Mouse (Mus musculus): ENCODE results near the gene Soat2. TPM values are rescaled to one million over a fixed set of nuclear protein-coding genes. Genes with fewer than 3 reads are reported as not detected.

Gene Soat2
- total RNA-seq, 2 experiments from 2014 or later, result 0.26 TPM; not detected in 1

- Histone ChIP-seq H3K4me3 (no peak overlapping the region), H3K27ac (no peak overlapping the region)
- TF ChIP-seq CTCF (IDR thresholded peaks at IDR 0.05), result peak; percentile 43
- no peak for DNase-seq (ENCODE audit: extremely low spot score in 1 of 2, low spot score in 2 of 2)
- intact Hi-C loops (cut with DNase I), result no loop called here
Observed at GRCm38 (mm10) chr15:102117461-102118443, 32.6 kb upstream of the Soat2 start.

GRCm38 (mm10) chr15:102118591-102118990, 31.7 kb upstream of the Soat2 start:
- intact Hi-C loops (cut with DNase I), result no loop called here

GRCm38 (mm10) chr15:102119121-102119830, 31.1 kb upstream of the Soat2 start:
- H3K4me3 ChIP-seq, result no peak overlapping the region
- H3K27ac ChIP-seq, result no peak overlapping the region
- DNase-seq (ENCODE audit: extremely low spot score in 1 of 2, low spot score in 2 of 2), result no peak
- no peak for TF ChIP-seq CTCF (IDR thresholded peaks at IDR 0.05)
- intact Hi-C loops (cut with DNase I), result no loop called here

More at GRCm38 (mm10) chr15:102118591-102118990, 31.7 kb upstream of the Soat2 start:
- TF ChIP-seq CTCF (IDR thresholded peaks at IDR 0.05), result no peak
- H3K4me3 ChIP-seq, result no peak overlapping the region
- H3K27ac ChIP-seq, result no peak overlapping the region
- DNase-seq (ENCODE audit: extremely low spot score in 1 of 2, low spot score in 2 of 2), result no peak

GRCm38 (mm10) chr15:102119831-102120170, 30.5 kb upstream of the Soat2 start:
- DNase-seq (ENCODE audit: extremely low spot score in 1 of 2, low spot score in 2 of 2), result no peak
- Histone ChIP-seq H3K27ac (no peak overlapping the region), H3K4me3 (no peak overlapping the region)
- no peak for TF ChIP-seq CTCF (IDR thresholded peaks at IDR 0.05)
- intact Hi-C loops (cut with DNase I), result no loop called here

- intact Hi-C loops (cut with DNase I), result no loop called here
Observed at GRCm38 (mm10) chr15:102120530-102120929, 29.8 kb upstream of the Soat2 start.

GRCm38 (mm10) chr15:102126303-102126702, 24.0 kb upstream of the Soat2 start:
- no peak for DNase-seq (ENCODE audit: extremely low spot score in 1 of 2, low spot score in 2 of 2)
- H3K27ac ChIP-seq, result no peak overlapping the region

More at GRCm38 (mm10) chr15:102120530-102120929, 29.8 kb upstream of the Soat2 start:
- no peak overlapping the region for H3K27ac ChIP-seq
- no peak for TF ChIP-seq CTCF (IDR thresholded peaks at IDR 0.05)
- no peak for DNase-seq (ENCODE audit: extremely low spot score in 1 of 2, low spot score in 2 of 2)
- H3K4me3 ChIP-seq, result no peak overlapping the region

GRCm38 (mm10) chr15:102133314-102133713, 17.0 kb upstream of the Soat2 start:
- intact Hi-C loops (cut with DNase I), result no loop called here
- no peak for DNase-seq (ENCODE audit: extremely low spot score in 1 of 2, low spot score in 2 of 2)
- Histone ChIP-seq H3K27ac (no peak overlapping the region), H3K4me3 (no peak overlapping the region)
- no peak for TF ChIP-seq CTCF (IDR thresholded peaks at IDR 0.05)

More at GRCm38 (mm10) chr15:102126303-102126702, 24.0 kb upstream of the Soat2 start:
- no peak for TF ChIP-seq CTCF (IDR thresholded peaks at IDR 0.05)
- intact Hi-C loops (cut with DNase I), result no loop called here
- no peak overlapping the region for H3K4me3 ChIP-seq

GRCm38 (mm10) chr15:102134709-102135108, 15.6 kb upstream of the Soat2 start:
- Histone ChIP-seq H3K27ac (no peak overlapping the region), H3K4me3 (peak overlapping the region; percentile 74; the same call in 1 of the 2 replicates)
- intact Hi-C loops (cut with DNase I), result no loop called here
- TF ChIP-seq CTCF (IDR thresholded peaks at IDR 0.05), result no peak
- DNase-seq (ENCODE audit: extremely low spot score in 1 of 2, low spot score in 2 of 2), result no peak

- Histone ChIP-seq H3K4me3 (peak overlapping the region; percentile 74), H3K27ac (peak overlapping the region; percentile 93)
- no peak for DNase-seq (ENCODE audit: extremely low spot score in 1 of 2, low spot score in 2 of 2)
- TF ChIP-seq CTCF (IDR thresholded peaks at IDR 0.05), result no peak
- intact Hi-C loops (cut with DNase I), result no loop called here
Observed at GRCm38 (mm10) chr15:102135522-102136128, 14.7 kb upstream of the Soat2 start.

- intact Hi-C loops (cut with DNase I), result no loop called here
- Histone ChIP-seq H3K27ac (peak within 1 kb of the TSS; percentile 93), H3K4me3 (peak within 1 kb of the TSS; percentile 74)
- TF ChIP-seq CTCF (IDR thresholded peaks at IDR 0.05), result no peak; the same call in 1 of the 2 replicates
- DNase-seq (ENCODE audit: extremely low spot score in 1 of 2, low spot score in 2 of 2), result peak; percentile 98 to 99
Observed at GRCm38 (mm10) chr15:102136129-102136758, 14.1 kb upstream of the Soat2 start, which contains the start of gene Spryd3. Gene Spryd3, minus strand, starts transcription at chr15:102136234.

- intact Hi-C loops (cut with DNase I), result no loop called here
- no peak for TF ChIP-seq CTCF (IDR thresholded peaks at IDR 0.05)
- H3K4me3 ChIP-seq, result no peak overlapping the region
- no peak for DNase-seq (ENCODE audit: extremely low spot score in 1 of 2, low spot score in 2 of 2)
- no peak overlapping the region for H3K27ac ChIP-seq
Observed at GRCm38 (mm10) chr15:102141120-102141519, 9.2 kb upstream of the Soat2 start.

Measured in left cerebral cortex, adult 2 months (tissue).